Mouse (Mus musculus) mesoderm, embryonic 11.5 days (tissue): ENCODE results near the gene Syne3.
A peak's percentile ranks its signal among the peaks of the same experiment; 100 is the strongest.

Source experiments
- DNase-seq: peaks from one replicate; pipeline ENCODE4 v3.0.0-alpha.2; 2012; ENCODE audit warnings: low read depth, low spot score

Gene Syne3

GRCm38 (mm10) chr12:105009370-105010212 is at the start of gene Syne3:
TSS of gene Syne3 (minus strand) at chr12:105009809.
- no peak for DNase-seq

- no peak for DNase-seq
Measured at GRCm38 (mm10) chr12:105055308-105055707, 45.7 kb upstream of the Syne3 start.

DNA sequence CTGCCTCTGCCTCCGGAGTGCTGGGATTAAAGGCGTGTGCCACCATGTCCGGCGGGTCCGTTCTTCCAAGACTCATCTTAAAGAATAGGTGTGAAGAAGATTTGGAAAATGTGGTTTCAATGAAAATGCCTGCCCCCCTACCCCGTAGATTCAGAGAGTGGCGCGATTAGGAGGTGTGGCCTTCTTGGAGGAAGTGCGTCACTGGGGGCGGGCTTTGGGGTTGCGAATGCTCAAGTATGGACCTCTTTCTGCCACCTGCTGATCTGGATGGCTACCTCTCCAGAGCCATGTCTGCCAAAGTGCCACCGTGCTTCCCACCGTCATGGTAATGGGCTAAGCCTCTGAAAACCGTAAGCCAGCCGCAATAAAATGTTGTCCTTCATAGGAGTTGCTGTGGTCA is 44.4 kb upstream of the Syne3 start:
- DNase-seq = no peak

DNA sequence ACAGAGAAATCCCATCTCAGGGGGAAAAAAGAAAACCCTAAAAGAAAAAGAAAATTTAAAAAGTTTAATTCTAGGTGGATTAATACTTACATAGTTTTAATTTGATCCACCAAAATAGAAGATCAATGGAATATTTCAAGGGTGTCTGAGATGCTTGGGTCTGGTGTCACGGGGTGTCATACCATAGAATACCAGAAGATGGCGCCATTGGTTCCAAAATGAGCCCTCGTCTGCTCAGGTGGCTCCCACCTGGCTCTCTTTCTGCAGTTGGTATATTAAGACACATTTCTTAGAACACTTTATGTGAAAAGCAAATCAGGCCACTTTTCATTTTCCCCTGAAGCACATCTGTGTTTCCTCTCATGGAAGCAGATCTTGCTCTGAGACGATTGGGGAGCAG is 41.3 kb upstream of the Syne3 start:
- peak; percentile 75 for DNase-seq

GRCm38 (mm10) chr12:105049813-105050212 is 40.2 kb upstream of the Syne3 start:
- DNase-seq = no peak

DNA sequence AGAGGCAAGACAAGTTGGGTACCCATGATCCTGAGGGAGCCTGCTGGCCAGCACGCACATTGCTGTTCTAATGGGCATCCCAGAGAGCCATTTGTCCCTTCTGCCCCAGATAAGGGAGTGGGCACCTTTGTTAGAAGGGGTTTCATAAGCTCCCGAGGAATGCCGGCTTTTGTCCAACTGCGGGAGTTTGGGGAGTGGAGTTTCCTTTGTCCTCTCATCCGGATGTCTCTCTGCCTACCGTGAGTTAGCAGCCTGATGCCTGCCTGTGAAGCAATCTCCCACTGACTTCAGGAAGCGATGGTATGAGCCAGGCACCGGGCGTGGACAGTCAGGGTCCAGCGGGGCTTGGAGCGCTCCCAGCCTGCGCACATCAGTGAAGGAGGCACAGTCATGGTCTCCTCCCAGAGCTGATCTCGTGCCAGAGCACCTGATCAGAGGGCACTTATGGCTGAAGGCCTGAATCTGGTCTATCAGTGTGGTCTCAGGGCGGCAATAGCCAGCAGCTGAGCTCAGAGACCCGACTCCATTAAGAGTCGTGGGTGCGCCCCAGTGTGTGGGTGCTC is 38.8 kb upstream of the Syne3 start:
- no peak for DNase-seq

GRCm38 (mm10) chr12:105044775-105045174 is 35.2 kb upstream of the Syne3 start:
- no peak for DNase-seq

GRCm38 (mm10) chr12:105043081-105043480 is 33.5 kb upstream of the Syne3 start:
- DNase-seq = no peak

- no peak for DNase-seq
Measured at GRCm38 (mm10) chr12:105040950-105041349, 31.3 kb upstream of the Syne3 start.

DNA sequence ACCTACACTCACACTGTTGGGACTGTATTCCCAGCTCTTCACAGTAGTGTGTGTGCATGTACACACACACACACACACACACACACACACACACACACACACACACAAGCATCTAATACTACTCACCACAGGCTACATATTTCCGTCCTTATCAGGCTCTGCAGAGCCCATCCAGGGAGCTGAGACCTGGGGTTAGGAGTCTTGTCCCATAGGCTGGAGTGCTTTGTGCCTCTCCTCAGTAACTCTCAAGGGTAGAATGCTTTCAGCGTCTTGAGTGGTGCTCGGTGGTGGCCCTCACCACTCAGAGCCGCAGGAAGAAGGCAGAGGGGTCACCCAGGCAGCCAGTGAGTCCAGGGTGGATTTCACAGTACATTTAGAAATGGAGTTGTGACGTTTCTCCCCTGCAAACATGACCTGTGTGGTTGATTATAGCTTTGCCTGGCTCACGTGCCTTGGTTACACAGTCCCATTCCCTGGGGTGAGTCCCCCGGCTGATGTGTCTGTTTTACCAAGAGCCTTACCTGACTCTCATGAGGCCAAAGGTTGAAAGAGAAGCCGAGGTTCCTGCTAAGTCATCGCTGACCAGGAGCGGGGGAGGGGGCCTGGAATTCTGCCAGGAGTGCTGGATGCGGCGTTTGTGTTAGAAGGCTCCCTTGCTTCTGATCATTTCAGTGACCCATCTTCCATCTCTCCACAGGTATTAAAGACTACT is 30.1 kb upstream of the Syne3 start:
- no peak for DNase-seq

DNA sequence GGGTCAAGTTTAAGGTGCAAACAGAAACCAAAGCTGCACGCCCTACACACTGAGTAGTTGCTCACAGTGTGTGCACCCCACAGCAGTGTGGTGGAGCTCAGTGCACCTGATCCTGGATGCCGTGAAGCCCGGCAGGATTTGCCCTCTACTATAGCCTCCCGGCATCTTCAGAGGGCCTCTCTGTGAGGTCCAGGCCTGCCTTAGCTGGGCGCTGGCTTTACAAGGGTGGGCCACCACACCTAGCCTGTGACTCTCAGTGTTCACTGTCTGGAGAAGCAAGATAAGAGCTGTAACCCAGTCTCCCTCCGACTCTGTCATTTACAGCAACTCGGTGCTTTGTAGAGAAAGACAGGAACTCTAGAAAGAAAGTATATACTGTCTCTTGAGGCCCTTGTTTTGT is 29.3 kb upstream of the Syne3 start:
- no peak for DNase-seq

DNA sequence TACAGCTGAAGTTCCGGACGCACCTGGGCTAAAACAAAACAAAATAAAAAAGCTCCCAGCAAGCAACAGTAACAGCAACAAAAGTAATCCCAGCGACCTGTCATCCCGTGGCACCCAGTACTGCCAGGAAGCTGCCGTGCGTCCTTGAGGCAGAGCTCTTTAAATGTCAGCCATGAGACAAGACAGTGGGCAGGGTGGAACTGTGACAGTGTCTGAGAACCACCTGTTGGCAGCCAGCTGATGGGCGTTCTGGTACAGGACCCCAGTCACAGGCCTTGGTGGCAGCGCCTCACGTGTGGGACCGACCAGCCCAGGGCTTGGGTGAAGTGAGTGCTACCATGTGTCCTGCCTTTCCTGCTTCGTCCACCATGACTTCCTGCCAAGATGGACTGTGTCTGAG is 28.6 kb upstream of the Syne3 start:
- DNase-seq = no peak

DNA sequence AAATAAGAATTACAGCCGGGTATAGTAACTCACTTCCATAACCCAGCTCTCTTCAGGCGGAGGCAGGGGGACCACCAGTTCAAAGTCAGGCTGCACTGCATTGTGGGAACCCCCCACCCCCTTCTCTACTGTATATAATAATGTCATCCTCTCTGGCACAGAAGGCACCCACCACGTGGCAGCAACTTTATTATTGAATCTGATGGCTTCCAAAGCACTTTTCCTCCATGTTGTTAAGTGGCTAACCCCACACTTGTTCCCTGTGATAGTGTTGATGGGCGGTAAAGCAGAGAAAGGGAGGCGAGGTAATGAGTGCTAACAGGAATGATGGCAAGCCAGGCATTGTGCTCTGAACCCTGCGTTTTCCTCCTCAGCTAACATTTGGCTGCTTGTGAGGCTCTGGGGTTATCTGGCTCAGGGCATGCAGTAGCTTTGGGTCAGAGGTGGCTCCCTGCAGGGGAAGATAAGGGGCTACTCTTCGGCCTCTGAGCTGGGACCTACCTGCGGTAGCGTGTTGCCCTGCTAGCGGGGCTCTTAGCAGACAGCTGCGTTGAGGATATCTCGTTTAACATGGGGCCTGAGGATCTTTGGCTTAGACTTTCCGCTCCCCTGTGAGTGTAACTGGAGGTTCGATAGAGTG is 24.6 kb upstream of the Syne3 start:
- no peak for DNase-seq

- peak; percentile 40 for DNase-seq
Measured at GRCm38 (mm10) chr12:105032832-105033775, 23.5 kb upstream of the Syne3 start.

DNA sequence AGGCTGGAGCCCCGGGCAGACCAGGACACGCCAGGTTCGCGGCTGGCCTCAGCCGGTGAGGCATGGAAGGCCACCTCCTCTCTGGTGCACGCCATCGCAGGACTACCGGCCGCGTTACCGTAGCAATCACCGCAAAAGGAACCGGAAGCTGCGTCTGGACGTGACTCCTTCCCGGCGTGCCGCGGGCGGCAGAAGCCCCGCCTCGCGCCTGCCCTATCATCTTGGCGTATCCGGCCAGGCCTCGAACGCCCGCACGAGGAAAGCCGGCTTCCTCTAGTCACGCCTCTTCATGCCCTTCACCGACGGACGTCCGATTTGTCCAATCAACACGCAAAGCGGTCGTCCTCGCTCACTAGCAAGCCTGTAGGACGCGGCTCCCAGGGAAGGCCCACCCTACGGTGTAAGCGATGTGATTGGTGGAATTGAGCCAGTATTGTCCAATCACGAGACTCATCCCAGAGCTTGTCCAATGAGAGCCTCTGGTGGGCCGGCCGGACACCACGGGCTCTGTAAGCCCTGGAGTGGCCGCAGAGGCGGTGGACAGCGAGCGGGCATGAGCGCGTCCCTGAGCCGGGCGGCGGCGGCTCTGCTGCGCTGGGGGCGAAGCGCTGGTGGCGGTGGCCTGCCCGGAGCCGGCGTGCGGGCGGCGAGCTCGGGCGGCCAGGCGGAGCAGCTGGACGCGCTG is 22.7 kb upstream of the Syne3 start, which contains the start of gene Glrx5:
TSS of gene Glrx5 (plus strand) at position 542 of the 685 bp plus-strand sequence.
- peak; percentile 100 for DNase-seq

DNA sequence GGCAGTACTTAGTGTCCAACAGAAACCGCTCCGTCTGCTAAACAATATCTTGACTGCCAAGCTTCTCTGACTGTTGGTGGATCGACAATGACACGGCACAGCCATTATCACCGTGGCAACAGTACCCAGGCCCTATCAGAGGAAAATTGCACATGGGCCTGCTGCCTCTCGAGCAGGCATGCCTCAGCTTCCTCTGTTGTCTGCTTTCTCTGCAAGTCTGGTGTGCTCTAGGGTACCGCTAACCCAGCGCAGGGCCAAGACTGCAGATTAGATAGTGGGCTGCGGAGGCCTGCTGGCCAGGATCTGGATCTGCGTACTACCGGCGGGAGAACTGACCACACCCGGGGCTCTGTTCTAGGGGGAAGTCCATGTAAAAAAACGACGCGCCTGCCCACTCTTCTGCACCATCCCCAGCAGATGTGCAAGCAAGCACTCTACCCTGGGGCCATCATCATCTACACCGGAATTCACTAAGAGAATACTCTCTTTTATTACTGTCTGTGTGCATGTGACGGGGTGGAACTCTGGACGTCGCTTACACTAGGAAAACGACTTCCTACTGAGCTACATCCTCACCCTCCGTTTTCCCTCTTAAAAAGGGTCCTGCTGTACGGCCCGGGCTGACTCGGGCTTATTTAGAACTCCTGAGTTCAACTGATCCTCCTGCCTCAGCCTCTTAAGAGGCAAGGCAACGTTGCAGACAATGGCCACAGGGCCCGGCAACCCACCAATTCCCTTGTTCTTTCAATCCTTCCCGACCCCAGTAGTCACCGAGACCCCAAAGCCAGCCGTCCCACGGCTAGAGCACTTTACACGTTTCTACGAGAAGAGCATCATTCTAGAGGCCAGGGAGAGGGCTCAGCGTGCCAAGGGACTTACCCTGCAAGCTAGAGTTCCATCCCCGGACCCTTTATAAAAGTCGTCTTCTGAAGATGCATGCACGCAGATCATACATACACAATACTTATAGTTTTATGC is 21.8 kb upstream of the Syne3 start:
- DNase-seq = no peak

DNA sequence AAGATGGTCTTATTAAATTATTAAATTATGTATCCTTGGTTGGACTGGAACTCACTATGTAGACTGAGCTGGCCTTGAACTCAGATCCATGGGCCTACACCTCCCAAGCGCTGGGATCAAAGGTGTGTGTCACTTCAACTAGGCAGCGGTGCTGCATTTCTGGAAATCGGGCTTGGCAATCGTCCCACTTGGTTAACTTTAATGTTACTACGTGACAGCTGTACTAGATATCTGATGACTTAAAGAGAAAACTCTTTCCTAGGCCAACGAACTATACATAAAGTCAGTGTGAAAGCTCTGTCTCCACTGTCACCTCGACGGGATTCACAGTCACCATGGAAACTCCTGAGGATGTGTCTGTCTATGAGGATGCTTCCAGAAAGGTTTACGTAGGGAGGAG is 20.3 kb upstream of the Syne3 start:
- DNase-seq = no peak

DNA sequence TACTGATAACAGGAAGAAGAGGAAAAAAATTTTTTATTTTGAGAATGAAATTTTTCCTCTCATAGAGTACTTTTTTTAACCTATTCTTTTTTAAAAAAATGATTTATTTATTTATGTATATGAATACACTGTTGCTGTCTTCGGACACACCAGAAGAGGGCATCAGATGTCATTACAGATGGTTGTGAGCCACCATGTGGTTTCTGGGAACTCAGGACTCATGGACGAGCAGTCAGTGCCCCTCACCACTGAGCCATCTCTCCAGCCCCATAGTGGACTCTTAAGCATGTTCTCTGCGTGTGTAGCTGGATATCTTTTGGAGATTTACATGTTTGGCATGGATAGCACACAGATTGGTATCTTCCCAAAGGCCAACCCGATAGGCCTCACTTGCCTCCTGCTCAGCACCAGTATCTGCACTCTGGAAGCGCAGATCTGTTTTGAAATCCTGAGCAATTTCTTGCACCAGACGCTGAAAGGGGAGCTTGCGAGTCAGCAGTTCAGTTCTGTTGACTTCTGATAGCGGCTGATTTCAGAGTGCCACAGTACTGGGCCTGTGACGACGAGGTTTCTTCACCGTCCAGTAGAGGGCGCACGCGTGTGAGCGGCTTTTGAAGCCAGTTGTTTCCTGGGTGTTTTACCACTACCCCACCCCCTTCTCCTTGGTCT is 17.8 kb upstream of the Syne3 start:
- peak; percentile 75 for DNase-seq
